In the genomic region with DNA sequence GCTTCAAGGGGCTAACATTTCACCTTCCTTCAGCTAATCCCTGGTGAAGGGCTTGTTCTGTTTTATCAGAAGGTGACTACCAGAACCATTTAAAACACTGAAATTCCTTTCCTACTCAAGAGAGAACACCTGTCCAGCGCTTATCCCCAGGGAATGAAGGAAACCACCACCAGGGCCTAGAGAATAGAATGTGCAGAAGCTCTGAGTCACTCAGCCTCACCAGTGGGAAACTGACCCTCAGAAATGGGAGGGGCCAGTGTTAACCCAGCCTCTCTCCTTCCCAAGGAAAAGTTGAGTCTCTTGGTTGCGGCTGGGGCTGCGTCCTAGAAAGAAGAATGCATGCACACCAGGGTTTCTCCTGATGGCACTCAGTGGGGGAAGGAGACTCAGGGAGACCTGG, we compare ENCODE assay signal across 8 mouse cellular contexts. TPM values are rescaled to one million over a fixed set of nuclear protein-coding genes. Genes with fewer than 3 reads are reported as not detected.
DNase-seq lines count a peak whose midpoint lies in the region; ATAC-seq and TF ChIP-seq lines count a peak whose summit lies in the region.

No protein-coding gene starts in this region.

- no peak overlapping the region for H3K4me2 ChIP-seq in kidney, postnatal 0 days (ENCODE audit: low read length)
- H3K4me2 ChIP-seq in forebrain, postnatal 0 days (ENCODE audit: low read depth), result peak overlapping the region; percentile 0; the same call in 1 of the 2 replicates
- H3K4me2 ChIP-seq in midbrain, embryonic 15.5 days, result peak overlapping the region; percentile 82

- no peak for ATAC-seq in kidney, postnatal 0 days (replicated peaks; ENCODE audit: low FRiP score, low read depth)
- ATAC-seq in forebrain, postnatal 0 days, result no peak
- no peak for ATAC-seq in midbrain, embryonic 15.5 days (replicated peaks)

- H3K36me3 ChIP-seq in kidney, postnatal 0 days (ENCODE audit: insufficient read depth, low read length), result 0 out of 2 replicates have a peak, but pooled peaks cover 3% of the 10 kb centered on the region
- H3K36me3 ChIP-seq in forebrain, postnatal 0 days (ENCODE audit: insufficient read depth), result no peaks in the 10 kb centered on the region
- 0 out of 2 replicates have a peak, but pooled peaks cover 4% of the 10 kb centered on the region for H3K36me3 ChIP-seq in midbrain, embryonic 15.5 days (replicated peaks)

- intact Hi-C loops in left cerebral cortex, postnatal 4 days (cut with DNase I), result no loop called here

- TF ChIP-seq CTCF in kidney, postnatal 0 days (IDR thresholded peaks at IDR 0.05; ENCODE audit: low read depth), result no peak
- no peak for TF ChIP-seq CTCF in forebrain, postnatal 0 days (IDR thresholded peaks at IDR 0.05; ENCODE audit: low read depth)

- H3K9me3 ChIP-seq in kidney, postnatal 0 days (replicated peaks; ENCODE audit: low read length), result no peaks in the 10 kb centered on the region
- H3K9me3 ChIP-seq in forebrain, postnatal 0 days (ENCODE audit: low read length), result no peaks in the 10 kb centered on the region
- H3K9me3 ChIP-seq in midbrain, embryonic 15.5 days, result no peaks in the 10 kb centered on the region

- peaks cover 21% of the 10 kb centered on the region for H3K4me1 ChIP-seq in kidney, postnatal 0 days (replicated peaks; ENCODE audit: insufficient read depth, low read length)
- H3K4me1 ChIP-seq in forebrain, postnatal 0 days (ENCODE audit: insufficient read depth), result peaks cover 29% of the 10 kb centered on the region
- peaks cover 42% of the 10 kb centered on the region for H3K4me1 ChIP-seq in midbrain, embryonic 15.5 days

- no peak overlapping the region for H3K4me3 ChIP-seq in kidney, postnatal 0 days (replicated peaks; ENCODE audit: low read depth, low read length)
- H3K4me3 ChIP-seq in forebrain, postnatal 0 days (ENCODE audit: low read depth, low read length), result no peak overlapping the region
- H3K4me3 ChIP-seq in midbrain, embryonic 15.5 days, result no peak overlapping the region

- H3K27ac ChIP-seq in kidney, postnatal 0 days, result 0 out of 2 replicates have a peak overlapping the region, but pooled peaks have one; percentile 21
- no peak overlapping the region for H3K27ac ChIP-seq in forebrain, postnatal 0 days (ENCODE audit: low read depth, low read length)
- 0 out of 2 replicates have a peak overlapping the region, but pooled peaks have one; percentile 0 for H3K27ac ChIP-seq in midbrain, embryonic 15.5 days

- DNase-seq in kidney, postnatal 0 days (ENCODE audit: low spot score), result no peak
- no peak for DNase-seq in kidney, postnatal 4 days
- peak; percentile 42 for DNase-seq in adrenal gland, adult 8-10 months
- DNase-seq in forebrain, postnatal 0 days, result no peak
- DNase-seq in embryo, embryonic 11 days, result no peak
- no peak for DNase-seq in left cerebral cortex, postnatal 4 days
- no peak for DNase-seq in thymus, postnatal 36 days

- H3K27me3 ChIP-seq in kidney, postnatal 0 days (ENCODE audit: insufficient read depth, low read length), result no peaks in the 10 kb centered on the region
- no peaks in the 10 kb centered on the region for H3K27me3 ChIP-seq in forebrain, postnatal 0 days (ENCODE audit: insufficient read depth, low read length)
- H3K27me3 ChIP-seq in midbrain, embryonic 15.5 days (replicated peaks), result no peaks in the 10 kb centered on the region

- 60% methylated on average over 3 of the region's 3 CpGs for WGBS in kidney, postnatal 0 days
- WGBS in forebrain, postnatal 0 days, result 63% methylated on average over 3 of the region's 3 CpGs
- WGBS in midbrain, embryonic 15.5 days, result 63% methylated on average over 3 of the region's 3 CpGs

- H3K9ac ChIP-seq in kidney, postnatal 0 days (ENCODE audit: low read depth, low read length), result no peak overlapping the region
- no peak overlapping the region; the same call in 1 of the 2 replicates for H3K9ac ChIP-seq in forebrain, postnatal 0 days
- H3K9ac ChIP-seq in midbrain, embryonic 15.5 days, result peak overlapping the region; percentile 16; the same call in 1 of the 2 replicates

RNA-seq across cellular contexts. Expression of a gene that starts 3.1 kb away (rescaled TPM):
- polyA plus RNA-seq in kidney, postnatal 0 days (2015; fragmentation: Nextera tagmentation; extraction: Ambion mirVana), result 23.9 and 26.9 TPM in 2 replicates
- total RNA-seq in adrenal gland, adult 8-10 months (2022), result 100 to 1,000 TPM in 2 of 4 experiments, 10 to 100 TPM in 2; 86.3 to 117 (median 102) TPM
- total RNA-seq in forebrain, postnatal 0 days (2014; rRNA removed), result 270 and 296 TPM in 2 replicates
- 136 and 140 TPM in 2 replicates for polyA plus RNA-seq in forebrain, postnatal 0 days (2015; fragmentation: Nextera tagmentation; extraction: Ambion mirVana)
- polyA plus RNA-seq in midbrain, embryonic 15.5 days (2015; fragmentation: Nextera tagmentation; extraction: Ambion mirVana), result 122 and 124 TPM in 2 replicates
- total RNA-seq in left cerebral cortex, postnatal 4 days (2021), result 100 to 1,000 TPM; 472 to 479 TPM

RNA-seq across cellular contexts. Expression of a gene that starts 7.4 kb away (rescaled TPM):
- polyA plus RNA-seq in kidney, postnatal 0 days (2015; fragmentation: Nextera tagmentation; extraction: Ambion mirVana), result 27.0 and 28.0 TPM in 2 replicates
- total RNA-seq in adrenal gland, adult 8-10 months (2022), result 10 to 100 TPM; 17.0 to 19.6 (median 17.7) TPM
- total RNA-seq in forebrain, postnatal 0 days (2014; rRNA removed), result 34.3 and 47.2 TPM in 2 replicates
- 54.8 and 56.7 TPM in 2 replicates for polyA plus RNA-seq in forebrain, postnatal 0 days (2015; fragmentation: Nextera tagmentation; extraction: Ambion mirVana)
- polyA plus RNA-seq in midbrain, embryonic 15.5 days (2015; fragmentation: Nextera tagmentation; extraction: Ambion mirVana), result 62.9 and 63.7 TPM in 2 replicates
- total RNA-seq in left cerebral cortex, postnatal 4 days (2021), result 10 to 100 TPM; 30.1 to 31.1 TPM

RNA-seq across cellular contexts. Expression of a gene that starts 10.0 kb away (rescaled TPM):
- 117 and 120 TPM in 2 replicates for polyA plus RNA-seq in kidney, postnatal 0 days (2015; fragmentation: Nextera tagmentation; extraction: Ambion mirVana)
- total RNA-seq in adrenal gland, adult 8-10 months (2022), result 100 to 1,000 TPM in 2 of 4 experiments, 10 to 100 TPM in 2; 96.8 to 117 (median 102) TPM
- total RNA-seq in forebrain, postnatal 0 days (2014; rRNA removed), result 87.0 and 132 TPM in 2 replicates
- 88.7 and 91.9 TPM in 2 replicates for polyA plus RNA-seq in forebrain, postnatal 0 days (2015; fragmentation: Nextera tagmentation; extraction: Ambion mirVana)
- polyA plus RNA-seq in midbrain, embryonic 15.5 days (2015; fragmentation: Nextera tagmentation; extraction: Ambion mirVana), result 96.6 and 104 TPM in 2 replicates
- total RNA-seq in left cerebral cortex, postnatal 4 days (2021), result 10 to 100 TPM; 82.6 to 83.4 TPM

RNA-seq across cellular contexts. Expression of a gene that starts 31.4 kb away (rescaled TPM):
- 30.8 and 35.5 TPM in 2 replicates for polyA plus RNA-seq in kidney, postnatal 0 days (2015; fragmentation: Nextera tagmentation; extraction: Ambion mirVana)
- total RNA-seq in adrenal gland, adult 8-10 months (2022), result 10 to 100 TPM; 53.0 to 84.3 (median 65.6) TPM
- 21.4 and 31.9 TPM in 2 replicates for total RNA-seq in forebrain, postnatal 0 days (2014; rRNA removed)
- polyA plus RNA-seq in forebrain, postnatal 0 days (2015; fragmentation: Nextera tagmentation; extraction: Ambion mirVana), result 9.7 and 13.9 TPM in 2 replicates
- 23.1 and 26.1 TPM in 2 replicates for polyA plus RNA-seq in midbrain, embryonic 15.5 days (2015; fragmentation: Nextera tagmentation; extraction: Ambion mirVana)
- total RNA-seq in left cerebral cortex, postnatal 4 days (2021), result 10 to 100 TPM; 26.9 to 30.4 TPM

RNA-seq across cellular contexts. Expression of a gene that starts 31.7 kb away (rescaled TPM):
- 47.2 and 51.3 TPM in 2 replicates for polyA plus RNA-seq in kidney, postnatal 0 days (2015; fragmentation: Nextera tagmentation; extraction: Ambion mirVana)
- total RNA-seq in adrenal gland, adult 8-10 months (2022), result 10 to 100 TPM; 43.2 to 66.8 (median 56.2) TPM
- 83.3 and 93.8 TPM in 2 replicates for total RNA-seq in forebrain, postnatal 0 days (2014; rRNA removed)
- polyA plus RNA-seq in forebrain, postnatal 0 days (2015; fragmentation: Nextera tagmentation; extraction: Ambion mirVana), result 156 and 165 TPM in 2 replicates
- 120 and 121 TPM in 2 replicates for polyA plus RNA-seq in midbrain, embryonic 15.5 days (2015; fragmentation: Nextera tagmentation; extraction: Ambion mirVana)
- 100 to 1,000 TPM; 122 to 132 TPM for total RNA-seq in left cerebral cortex, postnatal 4 days (2021)
